Mouse (Mus musculus) liver, embryonic 11.5 days (tissue): Measurements from ENCODE around the gene Rfxap. TPM values are rescaled to one million over a fixed set of nuclear protein-coding genes. Genes with fewer than 3 reads are reported as not detected.
A peak's percentile ranks its signal among the peaks of the same experiment; 100 is the strongest.

ENCODE experiments used
- ATAC-seq: fragments of 200-750 bp; cut with Nextera tagmentation; replicated peaks from 2 replicates; pipeline ENCODE4 v1.8.0; 2017; ENCODE audit warnings: moderate number of reproducible peaks, mild to moderate bottlenecking, moderate TSS enrichment, moderate library complexity; ENCODE audit not compliant: low FRiP score
- DNase-seq: peaks from one replicate; pipeline ENCODE4 v3.0.0-alpha.2; 2017; ENCODE audit warnings: low spot score
- H3K27ac ChIP-seq: fragments of 300-500 bp; sonication (generic); 2 replicates; pipeline ENCODE4 v1.5.1; 2014; ENCODE audit warnings: mild to moderate bottlenecking, low read depth, low read length, control low read depth
- H3K27me3 ChIP-seq: fragments of 300-500 bp; sonication (generic); replicated peaks from 2 replicates; pipeline ENCODE4 v1.6.1; 2014; ENCODE audit warnings: low read length, mixed read lengths; ENCODE audit not compliant: control insufficient read depth, insufficient read depth
- H3K36me3 ChIP-seq: fragments of 300-500 bp; sonication (generic); 2 replicates; pipeline ENCODE4 v1.6.1; 2014; ENCODE audit warnings: mild to moderate bottlenecking, low read length, moderate library complexity, mixed read lengths; ENCODE audit not compliant: control insufficient read depth, insufficient read depth
- H3K4me1 ChIP-seq: fragments of 300-500 bp; sonication (generic); replicated peaks from 2 replicates; pipeline ENCODE4 v1.6.1; 2014; ENCODE audit warnings: low read length, mixed read lengths; ENCODE audit not compliant: control insufficient read depth, insufficient read depth
- H3K4me2 ChIP-seq: fragments of 300-500 bp; sonication (generic); 2 replicates; pipeline ENCODE4 v1.6.1; 2014; ENCODE audit warnings: mild to moderate bottlenecking, control low read depth, moderate library complexity
- H3K4me3 ChIP-seq: fragments of 300-500 bp; sonication (generic); 2 replicates; pipeline ENCODE4 v1.5.1; 2014; ENCODE audit warnings: low read depth, low read length, control low read depth
- H3K9ac ChIP-seq: fragments of 300-500 bp; sonication (generic); 2 replicates; pipeline ENCODE4 v1.6.1; 2014; ENCODE audit warnings: low read depth, low read length, control low read depth
- H3K9me3 ChIP-seq: fragments of 300-500 bp; sonication (generic); 2 replicates; pipeline ENCODE4 v1.6.1; 2016; ENCODE audit warnings: low read length, inconsistent platforms, mixed read lengths; ENCODE audit not compliant: control insufficient read depth
- WGBS: fragments of 180-500 bp; shearing (Covaris S2); extraction: QIAGEN DNeasy Blood & Tissue Kit; methylation state at CpG from one replicate; pipeline ENCODE4 v1.1.7; 2014; 5-methylcytosine and 5-hydroxymethylcytosine counted together
- polyA plus RNA-seq: library from polyadenylated mRNA; unstranded; fragments of >200 nt; fragmentation: Nextera tagmentation; extraction: Ambion mirVana; gene quantifications from 2 replicates; pipeline ENCODE4 v1.2.1, GENCODE M21; 2014

Rfxap gene
- polyA plus RNA-seq, result 38.1 and 38.7 TPM in 2 replicates

DNA sequence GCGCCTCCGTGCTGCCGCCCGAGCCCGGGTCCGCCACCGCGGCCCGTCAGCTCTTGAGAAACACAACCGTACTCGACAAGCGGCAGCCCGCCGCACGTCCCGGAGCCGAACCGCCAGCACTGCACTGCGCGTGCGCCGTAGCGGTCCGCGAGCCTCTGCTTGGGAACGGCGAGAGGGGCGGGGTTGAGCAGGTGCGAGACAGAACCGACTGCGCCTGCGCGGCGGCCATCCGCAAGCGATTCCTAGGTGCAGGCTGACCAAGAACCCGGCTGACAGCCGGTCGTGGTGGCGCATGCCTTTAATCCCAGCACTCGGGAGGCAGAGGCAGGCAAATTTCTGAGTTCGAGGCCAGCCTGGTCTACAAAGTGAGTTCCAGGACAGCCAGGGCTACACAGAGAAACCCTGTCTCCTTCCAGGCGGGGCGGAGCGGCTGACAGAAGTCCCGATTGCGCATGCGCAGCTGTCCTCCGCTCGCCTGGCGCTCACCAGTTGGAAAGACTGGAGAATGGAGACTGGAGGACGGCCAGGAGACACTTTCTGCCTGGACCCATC is at the start of gene Rfxap:
Gene Rfxap, minus strand, starts transcription at position 126 of the 552 bp plus-strand sequence.
- DNase-seq (peak; percentile 97), ATAC-seq (peak; percentile 91)
- under 1% methylated on average over 52 of the region's 52 CpGs for WGBS
- Histone ChIP-seq H3K9ac (peak within 1 kb of the TSS; percentile 88), H3K4me1 (peaks cover 11% of the 10 kb centered on the region), H3K4me2 (peak within 1 kb of the TSS; percentile 96), H3K27ac (peak within 1 kb of the TSS; percentile 73), H3K27me3 (no peaks in the 10 kb centered on the region), H3K4me3 (peak within 1 kb of the TSS; percentile 79), H3K9me3 (no peaks in the 10 kb centered on the region), H3K36me3 (peaks cover 4% of the 10 kb centered on the region; the same call in 1 of the 2 replicates)

DNA sequence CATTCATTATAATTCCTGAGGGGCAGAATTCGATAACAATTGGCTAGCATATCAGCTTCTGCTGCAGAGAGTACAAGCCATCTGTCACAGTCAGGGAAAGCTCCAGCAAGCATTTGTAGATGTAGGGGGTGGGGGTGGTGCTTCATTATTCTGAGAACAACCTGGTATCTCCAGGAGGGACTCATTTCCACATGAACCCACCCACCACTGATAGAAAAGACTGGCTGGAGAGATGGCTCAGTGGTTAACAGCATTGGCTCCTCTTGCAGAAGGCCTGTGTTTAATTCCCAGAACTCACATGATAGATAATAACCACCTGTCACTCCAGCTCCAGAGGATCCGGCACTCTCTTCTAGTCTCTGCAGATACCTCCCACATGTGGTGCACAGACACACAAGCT is 27.8 kb upstream of the Rfxap start:
- no peak overlapping the region for H3K27ac ChIP-seq
- no peak for ATAC-seq
- WGBS, result 60% methylated on average over 2 of the region's 2 CpGs

DNA sequence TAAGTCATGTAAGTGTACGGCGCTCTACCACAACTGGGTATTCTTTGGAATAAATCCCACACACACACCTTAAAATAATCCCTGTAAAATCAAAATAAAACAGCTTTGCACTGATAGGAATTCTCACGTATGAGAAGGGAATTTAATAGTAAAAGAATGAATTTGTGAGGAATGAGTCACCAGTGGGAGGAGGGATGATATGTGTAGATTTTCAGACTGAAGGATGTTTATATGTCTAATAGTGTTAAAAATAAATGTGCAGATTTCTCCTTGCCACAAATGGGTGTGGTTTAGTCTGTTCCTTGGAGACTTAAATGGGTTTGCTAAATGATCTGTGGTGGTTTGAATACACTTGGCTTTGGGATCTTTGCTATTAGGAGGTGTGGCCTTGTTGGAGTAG is 24.9 kb upstream of the Rfxap start:
- Histone ChIP-seq H3K9ac (no peak overlapping the region), H3K4me1 (no peaks in the 10 kb centered on the region), H3K27ac (no peak overlapping the region), H3K9me3 (no peaks in the 10 kb centered on the region), H3K4me3 (no peak overlapping the region), H3K36me3 (no peaks in the 10 kb centered on the region), H3K27me3 (no peaks in the 10 kb centered on the region), H3K4me2 (no peak overlapping the region)
- 88% methylated on average over 3 of the region's 3 CpGs for WGBS
- DNase-seq, result no peak
- no peak for ATAC-seq

More for the DNA sequence above, 27.8 kb upstream of the Rfxap start:
- no peaks in the 10 kb centered on the region for H3K36me3 ChIP-seq
- no peaks in the 10 kb centered on the region for H3K27me3 ChIP-seq
- no peaks in the 10 kb centered on the region for H3K9me3 ChIP-seq
- H3K4me2 ChIP-seq, result no peak overlapping the region
- H3K4me3 ChIP-seq, result no peak overlapping the region
- no peak for DNase-seq
- no peak overlapping the region for H3K9ac ChIP-seq
- H3K4me1 ChIP-seq, result no peaks in the 10 kb centered on the region

DNA sequence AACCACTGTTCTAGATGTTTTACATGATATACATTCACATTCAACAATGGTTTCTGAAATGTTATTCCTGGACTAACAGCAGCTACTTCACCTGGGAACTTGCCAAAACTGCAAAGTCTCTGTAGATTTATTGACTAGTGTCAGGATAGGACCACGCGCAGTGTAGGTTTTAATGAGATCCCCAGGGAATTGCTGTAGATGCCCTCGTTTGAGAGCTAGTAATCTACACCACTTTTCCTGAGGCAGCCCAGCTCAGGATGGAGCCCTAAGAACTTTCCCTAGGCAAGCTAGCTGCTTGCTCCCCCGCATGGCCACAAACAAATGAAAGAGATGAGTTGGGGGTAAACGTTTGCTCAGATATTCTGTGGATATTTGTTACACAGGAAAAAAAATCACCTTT is 14.9 kb upstream of the Rfxap start:
- no peaks in the 10 kb centered on the region for H3K4me1 ChIP-seq
- H3K9me3 ChIP-seq, result no peaks in the 10 kb centered on the region
- WGBS, result 76% methylated on average over 5 of the region's 5 CpGs
- H3K9ac ChIP-seq, result no peak overlapping the region
- no peak overlapping the region for H3K4me2 ChIP-seq
- H3K27ac ChIP-seq, result no peak overlapping the region
- DNase-seq (no peak), ATAC-seq (no peak)
- H3K36me3 ChIP-seq, result no peaks in the 10 kb centered on the region
- no peak overlapping the region for H3K4me3 ChIP-seq
- no peaks in the 10 kb centered on the region for H3K27me3 ChIP-seq

DNA sequence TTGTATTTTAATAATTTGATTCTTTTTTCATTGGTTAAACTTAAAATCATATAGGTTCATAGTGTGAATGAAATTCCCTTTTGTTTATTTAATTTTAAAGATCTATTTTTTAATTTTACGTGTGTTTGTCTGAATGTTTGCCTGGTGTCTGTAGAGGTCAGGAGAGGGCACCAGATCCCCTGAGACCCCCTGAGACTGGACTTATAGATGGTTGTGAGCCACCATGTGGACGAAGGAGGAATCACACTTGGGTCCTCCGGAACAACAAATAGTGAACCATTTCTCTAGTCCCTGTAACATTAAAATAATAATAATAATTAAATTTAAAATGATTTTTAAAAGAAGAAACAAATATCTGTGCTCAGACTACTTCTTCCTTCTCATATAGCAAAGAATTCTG is 7.7 kb upstream of the Rfxap start:
- no peak overlapping the region for H3K4me3 ChIP-seq
- H3K4me2 ChIP-seq, result no peak overlapping the region
- H3K27ac ChIP-seq, result no peak overlapping the region
- H3K27me3 ChIP-seq, result no peaks in the 10 kb centered on the region
- H3K9ac ChIP-seq, result no peak overlapping the region
- no peaks in the 10 kb centered on the region for H3K4me1 ChIP-seq
- ATAC-seq (no peak; the same call in 1 of the 2 replicates), DNase-seq (no peak)
- no peaks in the 10 kb centered on the region for H3K36me3 ChIP-seq
- no peaks in the 10 kb centered on the region for H3K9me3 ChIP-seq
- WGBS, result 23% methylated on average over 3 of the region's 3 CpGs

DNA sequence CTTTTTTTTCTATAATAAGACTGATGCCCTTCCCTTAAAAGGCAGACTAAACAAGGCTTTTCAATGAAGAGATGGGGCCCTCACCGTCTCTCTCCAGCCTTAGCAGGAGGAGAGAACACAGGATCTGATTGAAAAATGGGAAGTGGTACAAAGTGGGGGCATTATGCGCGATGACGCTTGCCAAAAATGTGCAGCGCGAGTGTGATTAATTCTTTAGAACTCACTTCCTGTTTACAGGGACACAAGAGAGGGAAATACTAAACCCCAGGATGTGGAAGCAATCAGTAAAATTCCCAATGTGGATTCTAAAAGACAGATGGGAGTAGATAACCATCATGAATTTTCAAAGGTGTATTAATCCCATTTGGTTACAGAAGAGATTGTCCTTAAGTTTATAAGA is 7.0 kb upstream of the Rfxap start:
- H3K27ac ChIP-seq, result no peak overlapping the region
- no peaks in the 10 kb centered on the region for H3K9me3 ChIP-seq
- H3K4me3 ChIP-seq, result no peak overlapping the region
- H3K9ac ChIP-seq, result no peak overlapping the region
- WGBS, result 61% methylated on average over 6 of the region's 6 CpGs
- no peak for ATAC-seq
- no peak overlapping the region for H3K4me2 ChIP-seq
- DNase-seq, result no peak
- H3K4me1 ChIP-seq, result no peaks in the 10 kb centered on the region
- no peaks in the 10 kb centered on the region for H3K27me3 ChIP-seq
- no peaks in the 10 kb centered on the region for H3K36me3 ChIP-seq

DNA sequence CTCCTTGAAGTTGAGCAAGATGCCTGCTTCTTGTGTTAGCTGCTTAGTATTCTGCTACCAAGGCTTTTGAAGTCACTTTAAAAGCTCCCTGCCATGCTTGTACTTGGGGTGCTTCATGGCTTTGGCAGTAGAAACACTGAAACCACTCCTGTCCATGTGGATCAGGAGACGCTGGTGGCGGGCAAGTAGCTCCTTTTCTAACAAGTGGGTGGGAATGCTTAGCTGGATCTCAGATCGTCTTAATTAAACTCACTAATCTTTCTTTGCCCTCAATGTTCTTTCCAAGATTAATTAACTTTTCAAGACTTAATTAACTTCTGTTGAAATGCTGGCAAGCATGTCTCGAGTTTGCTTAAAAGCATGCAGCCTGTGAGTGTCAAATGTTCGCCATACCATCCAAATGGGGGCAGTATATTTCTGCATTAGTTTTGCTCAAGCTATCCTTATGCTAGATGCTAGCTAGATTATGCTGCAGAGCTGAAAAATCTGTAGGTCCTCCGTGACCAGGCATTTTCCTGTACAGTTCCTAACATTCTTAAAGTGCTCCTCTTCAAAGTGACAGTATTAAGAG is 5.9 kb upstream of the Rfxap start:
- H3K4me1 ChIP-seq, result no peaks in the 10 kb centered on the region
- no peak overlapping the region for H3K4me3 ChIP-seq
- no peaks in the 10 kb centered on the region for H3K27me3 ChIP-seq
- no peak for DNase-seq
- H3K4me2 ChIP-seq, result no peak overlapping the region
- H3K9me3 ChIP-seq, result no peaks in the 10 kb centered on the region
- no peak overlapping the region for H3K27ac ChIP-seq
- 73% methylated on average over 6 of the region's 6 CpGs for WGBS
- no peaks in the 10 kb centered on the region for H3K36me3 ChIP-seq
- no peak for ATAC-seq
- H3K9ac ChIP-seq, result no peak overlapping the region

DNA sequence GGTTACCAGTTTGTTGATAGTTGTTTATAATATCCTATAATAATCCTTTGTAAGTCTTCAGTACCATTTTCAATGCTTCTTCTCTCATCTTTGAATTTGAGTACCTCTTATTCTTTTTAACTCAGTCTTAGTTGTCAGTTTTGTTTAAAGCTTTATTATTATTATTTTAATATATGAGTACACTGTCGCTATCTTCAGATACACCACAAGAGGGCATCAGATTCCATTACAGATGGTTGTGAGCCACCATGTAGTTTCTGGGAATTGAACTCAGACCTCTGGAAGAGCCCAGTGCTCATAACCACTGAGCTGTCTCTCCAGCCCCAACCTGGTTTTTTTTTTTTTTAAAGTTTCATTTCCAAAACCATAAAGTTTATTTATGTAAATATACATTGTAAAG is 4.0 kb upstream of the Rfxap start:
- Histone ChIP-seq H3K27me3 (no peaks in the 10 kb centered on the region), H3K4me2 (no peak overlapping the region), H3K9ac (no peak overlapping the region), H3K27ac (no peak overlapping the region), H3K4me1 (peaks cover 3% of the 10 kb centered on the region), H3K9me3 (no peaks in the 10 kb centered on the region), H3K36me3 (no peaks in the 10 kb centered on the region), H3K4me3 (no peak overlapping the region)
- ATAC-seq (no peak), DNase-seq (no peak)
- 33% methylated on average over 1 of the region's 1 CpGs for WGBS

DNA sequence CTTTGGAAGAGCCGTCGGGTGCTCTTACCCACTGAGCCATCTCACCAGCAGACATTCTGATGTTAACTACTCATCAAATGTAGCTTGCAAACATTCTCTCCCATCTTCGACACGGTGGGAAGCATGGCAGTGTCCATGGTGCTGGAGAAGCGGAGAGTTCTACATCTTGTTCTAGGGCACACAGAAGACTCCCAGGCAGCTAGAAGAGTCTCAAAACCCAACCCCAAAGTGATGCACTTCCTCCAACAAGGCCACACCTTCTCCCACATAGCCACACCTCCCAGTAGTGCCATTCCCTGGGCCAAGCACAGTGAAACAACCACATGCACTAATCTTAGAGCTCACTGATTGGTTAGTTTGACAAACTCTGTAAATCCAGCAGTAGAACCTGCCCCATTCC is 1.5 kb upstream of the Rfxap start:
- H3K36me3 ChIP-seq, result no peaks in the 10 kb centered on the region; the same call in 1 of the 2 replicates
- H3K4me1 ChIP-seq, result peaks cover 11% of the 10 kb centered on the region
- DNase-seq (no peak), ATAC-seq (no peak)
- 41% methylated on average over 5 of the region's 5 CpGs for WGBS
- no peak overlapping the region for H3K4me3 ChIP-seq
- no peak overlapping the region for H3K4me2 ChIP-seq
- H3K9ac ChIP-seq, result no peak overlapping the region
- no peaks in the 10 kb centered on the region for H3K27me3 ChIP-seq
- no peak overlapping the region for H3K27ac ChIP-seq
- H3K9me3 ChIP-seq, result no peaks in the 10 kb centered on the region
